ENCODE assay signal across 10 mouse cellular contexts in the genomic region with DNA sequence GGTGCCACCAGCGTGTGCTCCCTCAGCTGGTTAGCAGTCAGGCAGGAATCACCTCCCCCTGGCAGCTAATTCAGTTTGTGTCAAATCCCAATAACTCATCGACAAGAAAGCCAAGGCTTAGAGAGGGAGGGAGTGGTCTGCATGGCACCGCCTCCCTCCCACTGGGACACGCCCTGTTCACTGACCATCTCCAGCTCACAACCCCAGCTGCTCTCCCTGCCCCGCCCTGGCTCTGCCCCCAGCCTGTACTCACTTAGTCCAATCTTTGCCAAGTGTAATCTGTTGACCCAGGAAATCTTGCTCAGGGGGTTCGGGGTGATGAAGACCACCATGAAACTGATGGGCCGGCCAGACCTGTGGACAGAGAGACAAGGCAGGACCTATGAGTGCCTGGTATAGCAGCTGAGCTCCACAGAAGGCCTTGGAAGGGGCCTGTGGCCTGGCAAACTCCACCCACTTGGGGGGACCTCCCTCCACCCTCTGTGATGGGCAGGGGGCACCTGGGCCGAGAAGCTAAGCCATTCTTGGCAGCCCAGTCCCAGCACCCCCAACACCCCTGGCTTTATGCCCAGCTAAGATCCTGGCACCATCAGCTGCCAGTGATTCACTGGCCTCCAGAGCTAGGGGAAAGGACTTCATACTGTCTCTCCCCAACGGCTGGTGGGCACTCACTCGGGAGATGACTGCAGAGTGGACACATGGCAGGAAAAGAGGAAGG.
DNase-seq lines count a peak whose midpoint lies in the region; ATAC-seq and TF ChIP-seq lines count a peak whose summit lies in the region.
"Had no signal": no experiment of that assay in that cellular context is flagged by ENCODE, and none has a peak within 500 bp of the region (broad histone marks: within the 10 kb centered on the region; RNA-seq: fewer than 3 reads in every experiment).

No protein-coding gene starts in this region.

- H3K9ac ChIP-seq in forebrain, embryonic 15.5 days (replicated peaks) = no peak overlapping the region
- no peak overlapping the region for H3K9ac ChIP-seq in forebrain, embryonic 11.5 days (ENCODE audit: low read length)
- H3K9ac ChIP-seq in lung, embryonic 14.5 days = no peak overlapping the region
- H3K9ac ChIP-seq in midbrain, embryonic 15.5 days = no peak overlapping the region
- H3K9ac ChIP-seq: liver, embryonic 13.5 days had no signal

- 72% methylated on average over 10 of the region's 10 CpGs for WGBS in forebrain, embryonic 15.5 days
- 89% methylated on average over 10 of the region's 10 CpGs for WGBS in forebrain, embryonic 11.5 days
- 73% methylated on average over 10 of the region's 10 CpGs for WGBS in lung, embryonic 14.5 days
- WGBS in midbrain, embryonic 15.5 days = 79% methylated on average over 10 of the region's 10 CpGs

- H3K36me3 ChIP-seq in forebrain, embryonic 15.5 days = peaks cover 55% of the 10 kb centered on the region
- H3K36me3 ChIP-seq in forebrain, embryonic 11.5 days (ENCODE audit: control insufficient read depth, insufficient read depth, low read length) = peaks cover 20% of the 10 kb centered on the region
- peaks cover 68% of the 10 kb centered on the region for H3K36me3 ChIP-seq in lung, embryonic 14.5 days (ENCODE audit: insufficient read depth)
- H3K36me3 ChIP-seq in midbrain, embryonic 15.5 days (replicated peaks) = peaks cover 54% of the 10 kb centered on the region

- H3K4me1 ChIP-seq in forebrain, embryonic 15.5 days = no peaks in the 10 kb centered on the region
- H3K4me1 ChIP-seq in forebrain, embryonic 11.5 days (replicated peaks; ENCODE audit: control insufficient read depth, insufficient read depth, low read length) = no peaks in the 10 kb centered on the region
- no peaks in the 10 kb centered on the region for H3K4me1 ChIP-seq in lung, embryonic 14.5 days (ENCODE audit: insufficient read depth)
- H3K4me1 ChIP-seq in midbrain, embryonic 15.5 days = no peaks in the 10 kb centered on the region

- no peak for DNase-seq in forebrain, embryonic 11.5 days (ENCODE audit: low spot score)
- DNase-seq in lung, embryonic 14.5 days = peak; percentile 23
- no peak for DNase-seq in lung, postnatal 14 days
- DNase-seq in adipocyte (ENCODE audit: low spot score) = peak; percentile 60
- no peak for DNase-seq in yolk sac, embryonic 10.5 days (ENCODE audit: low spot score)
- DNase-seq in adrenal gland, adult 18-20 months (ENCODE audit: low spot score in 2 of 2) = no peak
- DNase-seq: liver, embryonic 13.5 days had no signal

- no peaks in the 10 kb centered on the region for H3K27me3 ChIP-seq in forebrain, embryonic 15.5 days
- H3K27me3 ChIP-seq in forebrain, embryonic 11.5 days (ENCODE audit: control insufficient read depth, insufficient read depth, low read length) = no peaks in the 10 kb centered on the region
- no peaks in the 10 kb centered on the region for H3K27me3 ChIP-seq in lung, embryonic 14.5 days (ENCODE audit: insufficient read depth, low read length)
- no peaks in the 10 kb centered on the region for H3K27me3 ChIP-seq in midbrain, embryonic 15.5 days (replicated peaks)
- H3K27me3 ChIP-seq: liver, embryonic 13.5 days had no signal

- H3K4me3 ChIP-seq in forebrain, embryonic 15.5 days = no peak overlapping the region
- H3K4me3 ChIP-seq in forebrain, embryonic 11.5 days (ENCODE audit: low read depth, low read length) = no peak overlapping the region
- H3K4me3 ChIP-seq in lung, embryonic 14.5 days (ENCODE audit: low read depth, low read length) = no peak overlapping the region
- no peak overlapping the region for H3K4me3 ChIP-seq in midbrain, embryonic 15.5 days
- H3K4me3 ChIP-seq: heart, embryonic 10.5 days; liver, embryonic 13.5 days had no signal

- peak; percentile 52 for ATAC-seq in forebrain, embryonic 15.5 days (replicated peaks)
- ATAC-seq in forebrain, embryonic 11.5 days (replicated peaks; ENCODE audit: low FRiP score) = no peak
- no peak for ATAC-seq in lung, embryonic 14.5 days (ENCODE audit: insufficient read depth)
- ATAC-seq in midbrain, embryonic 15.5 days (replicated peaks) = peak; percentile 69; the same call in 1 of the 2 replicates

- no peaks in the 10 kb centered on the region for H3K9me3 ChIP-seq in forebrain, embryonic 15.5 days
- H3K9me3 ChIP-seq in forebrain, embryonic 11.5 days (ENCODE audit: control insufficient read depth, low read length) = no peaks in the 10 kb centered on the region; the same call in none of the 2 replicates
- H3K9me3 ChIP-seq in lung, embryonic 14.5 days (ENCODE audit: low read depth, low read length) = peaks cover 6% of the 10 kb centered on the region; the same call in 1 of the 2 replicates
- no peaks in the 10 kb centered on the region for H3K9me3 ChIP-seq in midbrain, embryonic 15.5 days
- H3K9me3 ChIP-seq: heart, embryonic 10.5 days had no signal

- TF ChIP-seq CTCF in lung, embryonic 14.5 days (IDR thresholded peaks at IDR 0.05; ENCODE audit: low read depth) = no peak

- no peak overlapping the region for H3K4me2 ChIP-seq in forebrain, embryonic 15.5 days (replicated peaks)
- no peak overlapping the region for H3K4me2 ChIP-seq in forebrain, embryonic 11.5 days (ENCODE audit: low read depth, low read length, severe bottlenecking)
- no peak overlapping the region for H3K4me2 ChIP-seq in lung, embryonic 14.5 days
- H3K4me2 ChIP-seq in midbrain, embryonic 15.5 days = no peak overlapping the region
- H3K4me2 ChIP-seq: liver, embryonic 13.5 days had no signal

- H3K27ac ChIP-seq in forebrain, embryonic 15.5 days (replicated peaks) = no peak overlapping the region
- no peak overlapping the region for H3K27ac ChIP-seq in forebrain, embryonic 11.5 days (ENCODE audit: low read depth, low read length)
- H3K27ac ChIP-seq in lung, embryonic 14.5 days (ENCODE audit: low read depth) = no peak overlapping the region
- H3K27ac ChIP-seq in midbrain, embryonic 15.5 days = 0 out of 2 replicates have a peak overlapping the region, but pooled peaks have one; percentile 48
- H3K27ac ChIP-seq: heart, embryonic 10.5 days; liver, embryonic 13.5 days had no signal

Comparison
In these comparisons a context has a peak if more than half of its experiments do, and no peak if none do; other contexts are left out.
1. ATAC-seq: peak in forebrain, embryonic 15.5 days (single experiment) and midbrain, embryonic 15.5 days (single experiment); none in forebrain, embryonic 11.5 days (single experiment) and lung, embryonic 14.5 days (single experiment).
2. DNase-seq: peak in lung, embryonic 14.5 days (single experiment) and adipocyte (single experiment); none in forebrain, embryonic 11.5 days (single experiment), lung, postnatal 14 days (single experiment), yolk sac, embryonic 10.5 days (single experiment) and adrenal gland, adult 18-20 months (0 of 2).